Mouse (Mus musculus) left cerebral cortex, postnatal 10 days (tissue): ENCODE results near the gene Upf3a. TPM values are rescaled to one million over a fixed set of nuclear protein-coding genes. Genes with fewer than 3 reads are reported as not detected.
"Not testable (repeated sequence)": the region's sequence is repeated elsewhere in the genome, so short reads cannot be mapped to it uniquely, and the experiment has no call there.

Source experiments
- DNase-seq, 2 experiments: peaks; one replicate each; pipeline ENCODE4 v3.0.0; 2021 to 2022; ENCODE audit warnings: low spot score in 2 of 2, mixed read lengths in 1 of 2; ENCODE audit errors: extremely low spot score in 1 of 2
- intact Hi-C: fragments of 180-260 bp; cut with DNase I; formaldehyde crosslinking; loops from one replicate; pipeline ENCODE4 v1.15.1; 2025
- total RNA-seq, 2 experiments: library from RNA; stranded (reverse); gene quantifications; 2 replicates each; pipeline ENCODE4 v1.2.3; 2021

Gene Upf3a
- total RNA-seq, 2 experiments from 2014 or later, result 35.5 to 38.4 TPM

DNA sequence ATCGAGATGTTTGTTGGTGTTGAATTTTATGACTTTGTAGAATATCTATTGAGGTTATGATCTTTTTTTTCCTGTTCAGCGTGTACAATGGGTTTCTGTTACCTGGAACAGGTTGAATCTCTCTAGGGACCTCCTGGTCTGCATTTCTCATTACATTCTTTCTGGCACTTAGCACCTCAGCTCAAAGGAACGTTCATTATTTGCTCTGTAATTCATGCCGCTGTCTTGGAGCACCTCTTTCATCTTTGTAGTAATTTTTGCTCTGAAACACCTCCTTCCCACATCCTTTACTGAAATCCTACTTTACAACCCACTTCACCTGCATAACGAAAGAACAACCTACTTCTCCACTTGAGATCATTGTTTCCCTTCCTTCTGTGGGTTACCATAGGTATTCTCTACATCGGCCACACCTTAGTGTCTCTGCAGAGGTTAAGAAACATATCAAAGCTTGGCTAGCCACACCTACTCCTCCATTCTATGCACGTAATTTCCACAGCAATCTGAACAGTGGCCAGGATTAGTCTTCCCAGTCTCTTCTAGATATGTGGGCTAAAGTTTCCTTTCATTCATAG lies 43.3 kb downstream of the Upf3a start:
- intact Hi-C loops, result no loop called here

GRCm38 (mm10) chr8:13838289-13838688 lies 52.9 kb downstream of the Upf3a start, which contains the start of gene AF366264:
AF366264 (minus strand) TSS chr8:13838389.
- DNase-seq, intact Hi-C loops: not testable (repeated sequence)

More for the DNA sequence above, 43.3 kb downstream of the Upf3a start:
- DNase-seq, result no peak

DNA sequence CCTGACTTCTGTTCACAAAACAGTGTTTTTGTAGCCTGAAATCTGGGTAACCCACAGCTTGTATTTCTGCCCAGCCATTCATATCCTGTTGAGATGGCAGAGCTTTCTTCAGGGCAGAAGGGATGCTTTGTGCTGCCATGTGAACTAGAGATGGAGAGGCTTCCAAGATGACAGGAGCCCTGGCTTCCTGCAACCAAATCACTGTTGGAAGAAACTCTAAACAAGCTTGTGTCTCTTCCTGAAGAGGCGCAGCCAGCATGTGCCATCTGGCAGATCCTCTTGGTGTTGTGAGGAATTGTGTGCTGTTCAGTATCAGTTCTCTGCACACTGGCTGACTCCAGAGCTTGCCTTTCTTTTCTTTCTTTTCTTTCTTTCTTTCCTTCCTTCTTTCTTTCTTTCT lies 57.9 kb downstream of the Upf3a start:
- DNase-seq, intact Hi-C loops: not testable (repeated sequence)

Other genes starting within 250 kb of the Upf3a start
- under 1 TPM in 1 of 2 experiments, not detected in 1; 0.34 TPM for gene 1700029H14Rik, start 223.2 kb upstream of the Upf3a start, total RNA-seq
- gene Rasa3, start 108.0 kb upstream of the Upf3a start, total RNA-seq, result 10 to 100 TPM; 55.6 to 56.9 TPM
- gene Cfap97d2, start 79.7 kb upstream of the Upf3a start, total RNA-seq, result 1 to 10 TPM in 1 of 2 experiments, under 1 TPM in 1; 0.75 to 1.5 TPM
- gene Cdc16, start 27.9 kb upstream of the Upf3a start, total RNA-seq, result 10 to 100 TPM; 60.7 to 67.1 TPM
- gene AF366264, start 52.8 kb downstream of the Upf3a start, total RNA-seq, result not detected
- 10 to 100 TPM; 37.5 to 37.7 TPM for gene Champ1, start 84.0 kb downstream of the Upf3a start, total RNA-seq
- gene Coprs, start 104.7 kb downstream of the Upf3a start, total RNA-seq, result 10 to 100 TPM; 31.3 to 31.6 TPM